Mouse (Mus musculus): Measurements from ENCODE around the gene Limd2.

DNA sequence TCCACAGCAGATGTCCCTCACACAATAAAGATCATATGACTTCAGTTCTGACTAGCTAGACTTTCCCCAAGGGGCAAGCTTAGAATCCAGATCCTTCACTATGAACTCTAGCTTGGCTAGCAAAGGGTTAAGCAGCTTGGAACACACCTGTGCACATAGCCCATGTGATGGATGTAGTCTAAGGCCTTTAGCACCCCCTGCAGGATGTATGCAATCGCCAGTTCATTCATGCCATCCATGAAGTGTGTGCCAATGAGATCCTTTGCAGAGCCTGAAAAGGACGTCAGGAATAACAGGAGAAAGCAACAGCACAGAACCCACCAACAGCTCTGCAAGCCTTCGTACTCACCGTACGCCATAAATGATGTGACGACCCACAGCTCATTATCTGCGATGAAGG lies 10.1 kb upstream of the Limd2 start:
- TF ChIP-seq POLR2A (IDR thresholded peaks at IDR 0.05; ENCODE audit: borderline replicate concordance, insufficient read depth, low read length) (no peak), CTCF (IDR thresholded peaks at IDR 0.05; ENCODE audit: borderline replicate concordance, insufficient read depth, low read depth, low read length) (0 out of 2 replicates have a peak, but pooled peaks have one; percentile 3)
